Comparison of ENCODE assay signal across 10 mouse cellular contexts in genomic region chr1:152677482-152678211, GRCm38 (mm10).
DNase-seq lines count a peak whose midpoint lies in the region; ATAC-seq lines count a peak whose summit lies in the region.
"Had no signal": no experiment of that assay in that cellular context is flagged by ENCODE, and none has a peak within 500 bp of the region (broad histone marks: within the 10 kb centered on the region; RNA-seq: fewer than 3 reads in every experiment).

No protein-coding gene starts in this region.

- no peaks in the 10 kb centered on the region for H3K36me3 ChIP-seq in heart, embryonic 16.5 days (ENCODE audit: control insufficient read depth, insufficient read depth)
- no peaks in the 10 kb centered on the region for H3K36me3 ChIP-seq in intestine, embryonic 15.5 days
- H3K36me3 ChIP-seq: forebrain, embryonic 15.5 days; limb, embryonic 15.5 days had no signal

- WGBS in heart, embryonic 16.5 days: 56% methylated on average over 12 of the region's 12 CpGs
- 40% methylated on average over 12 of the region's 12 CpGs for WGBS in intestine, embryonic 15.5 days

- intact Hi-C loops in heart, postnatal 14 days (cut with DNase I): loop anchor here (2.0 to 5.0 kb wide), 3 partner anchors 35 to 155 kb away; no protein-coding TSS in a partner anchor

- H3K4me1 ChIP-seq in heart, embryonic 16.5 days (ENCODE audit: control insufficient read depth, insufficient read depth, low read length): peaks cover 27% of the 10 kb centered on the region
- H3K4me1 ChIP-seq in intestine, embryonic 15.5 days (replicated peaks): peaks cover 14% of the 10 kb centered on the region
- H3K4me1 ChIP-seq: forebrain, embryonic 15.5 days had no signal

- no peak overlapping the region for H3K4me3 ChIP-seq in heart, embryonic 16.5 days (ENCODE audit: low read length)
- H3K4me3 ChIP-seq in intestine, embryonic 15.5 days (replicated peaks): no peak overlapping the region
- H3K4me3 ChIP-seq: forebrain, embryonic 15.5 days; limb, embryonic 15.5 days had no signal

- H3K27ac ChIP-seq in heart, embryonic 16.5 days (ENCODE audit: low read length): 0 out of 2 replicates have a peak overlapping the region, but pooled peaks have one; percentile 31
- H3K27ac ChIP-seq in intestine, embryonic 15.5 days: peak overlapping the region; percentile 46
- H3K27ac ChIP-seq: forebrain, embryonic 15.5 days; hindbrain, postnatal 0 days; limb, embryonic 15.5 days had no signal

- no peak overlapping the region for H3K4me2 ChIP-seq in heart, embryonic 16.5 days (ENCODE audit: low read depth, low read length)
- no peak overlapping the region for H3K4me2 ChIP-seq in intestine, embryonic 15.5 days (replicated peaks)
- H3K4me2 ChIP-seq: forebrain, embryonic 15.5 days; limb, embryonic 15.5 days had no signal

- ATAC-seq in heart, embryonic 16.5 days (replicated peaks; ENCODE audit: extremely low read depth, insufficient read depth, low FRiP score): no peak
- peak; percentile 77 for ATAC-seq in intestine, embryonic 15.5 days
- ATAC-seq: forebrain, embryonic 15.5 days had no signal

- H3K9ac ChIP-seq in heart, embryonic 16.5 days (ENCODE audit: low read length): no peak overlapping the region
- H3K9ac ChIP-seq in intestine, embryonic 15.5 days: no peak overlapping the region
- H3K9ac ChIP-seq: forebrain, embryonic 15.5 days; limb, embryonic 15.5 days had no signal

- H3K27me3 ChIP-seq in heart, embryonic 16.5 days (ENCODE audit: control insufficient read depth, insufficient read depth, low read length): no peaks in the 10 kb centered on the region
- no peaks in the 10 kb centered on the region for H3K27me3 ChIP-seq in intestine, embryonic 15.5 days (replicated peaks)
- H3K27me3 ChIP-seq: forebrain, embryonic 15.5 days; limb, embryonic 15.5 days had no signal

- H3K9me3 ChIP-seq in heart, embryonic 16.5 days (replicated peaks; ENCODE audit: control insufficient read depth, low read length): no peaks in the 10 kb centered on the region
- no peaks in the 10 kb centered on the region for H3K9me3 ChIP-seq in intestine, embryonic 15.5 days
- H3K9me3 ChIP-seq: forebrain, embryonic 15.5 days; limb, embryonic 15.5 days had no signal

- no peak for DNase-seq in heart, postnatal 14 days
- peak; percentile 70 for DNase-seq in kidney, postnatal 10 days
- DNase-seq in lung, postnatal 36 days: peak; percentile 62
- DNase-seq in layer of hippocampus, postnatal 36 days: no peak
- no peak for DNase-seq in cerebellum, postnatal 4 days (ENCODE audit: low spot score in 2 of 2)

Comparison
In these comparisons a context has a peak if more than half of its experiments do, and no peak if none do; other contexts are left out.
1. DNase-seq: peak in kidney, postnatal 10 days (single experiment) and lung, postnatal 36 days (single experiment); none in heart, postnatal 14 days (0 of 2), layer of hippocampus, postnatal 36 days (0 of 2) and cerebellum, postnatal 4 days (0 of 2).